Comparison of ENCODE assay signal across 8 mouse cellular contexts in the genomic region with DNA sequence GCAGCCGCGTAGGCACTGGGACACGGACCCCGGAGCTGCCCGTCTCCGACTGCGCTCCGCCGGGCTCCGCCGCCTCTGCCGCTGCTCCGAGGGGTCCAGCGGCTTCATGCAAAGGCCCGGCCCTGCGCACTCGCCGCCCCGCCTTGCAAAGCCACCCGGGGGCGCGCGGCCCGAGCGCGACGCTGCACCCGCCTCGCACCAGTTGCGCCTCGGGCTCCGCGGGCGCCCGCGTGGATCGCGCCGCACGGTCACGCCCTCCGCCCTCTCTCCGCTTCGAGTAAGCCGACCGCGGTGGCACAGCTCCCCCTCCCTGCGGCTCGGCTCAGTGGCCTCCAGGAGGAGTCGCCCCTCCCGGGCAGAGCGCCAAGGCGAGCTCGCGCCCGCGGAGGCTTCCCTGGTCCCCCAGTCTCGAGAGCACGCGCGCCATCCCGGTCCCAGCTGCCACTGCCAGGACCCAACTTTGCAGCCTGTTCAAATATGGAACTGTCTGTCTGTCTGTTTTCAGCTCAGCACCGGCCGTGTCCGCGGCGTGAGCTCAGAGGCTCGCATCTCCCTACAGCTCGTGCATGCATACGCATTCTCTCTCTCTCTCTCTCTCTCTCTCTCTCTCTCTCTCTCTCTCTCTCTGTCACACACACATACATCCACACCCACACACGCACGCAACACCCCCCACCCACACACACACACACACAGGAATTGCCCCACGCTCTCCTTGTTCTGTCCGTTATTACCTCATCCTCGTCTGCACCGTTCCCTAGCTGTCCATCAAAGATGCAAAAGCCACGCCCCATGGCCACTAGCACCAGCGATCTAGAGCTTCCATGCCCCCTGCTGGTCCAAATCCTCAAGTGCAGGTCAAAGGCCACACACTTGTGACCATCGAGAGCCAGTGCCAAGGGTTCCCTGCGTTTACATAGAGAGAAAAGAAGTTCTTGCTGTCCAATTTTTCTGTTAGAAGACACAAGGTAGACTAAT. TPM values are rescaled to one million over a fixed set of nuclear protein-coding genes. Genes with fewer than 3 reads are reported as not detected.
A peak's percentile ranks its signal among the peaks of the same experiment; 100 is the strongest.
DNase-seq lines count a peak whose midpoint lies in the region; ATAC-seq lines count a peak whose summit lies in the region.

Gene Dtx4 (minus strand): TSS at position 85 of the 978 bp plus-strand sequence.

- ATAC-seq in heart, embryonic 14.5 days (ENCODE audit: insufficient number of reproducible peaks, insufficient read depth, low FRiP score, low read depth) = peak; percentile 87
- peak; percentile 81 for ATAC-seq in liver, embryonic 13.5 days (ENCODE audit: low read depth)
- peak; percentile 92 for ATAC-seq in stomach, embryonic 16.5 days (ENCODE audit: insufficient read depth, low FRiP score)

- H3K4me3 ChIP-seq in brown adipose tissue, adult 24 weeks (ENCODE audit: insufficient read depth, low read depth, low read length) = peak within 1 kb of the TSS; percentile 61
- H3K4me3 ChIP-seq in heart, embryonic 14.5 days (ENCODE audit: control insufficient read depth in 1 of 2, insufficient read depth in 1 of 2, low read depth in 1 of 2, low read length in 2 of 2) = peak within 1 kb of the TSS; percentile 53 to 73
- peak within 1 kb of the TSS; percentile 62 for H3K4me3 ChIP-seq in liver, embryonic 13.5 days (replicated peaks)
- H3K4me3 ChIP-seq in stomach, embryonic 16.5 days (replicated peaks; ENCODE audit: low read length) = peak within 1 kb of the TSS; percentile 82

- peaks cover 3% of the 10 kb centered on the region; the same call in 1 of the 2 replicates for H3K4me1 ChIP-seq in brown adipose tissue, adult 24 weeks (ENCODE audit: control insufficient read depth, insufficient read depth, insufficient read length, low read length)
- 0 out of 4 replicates have a peak, but pooled peaks cover 0 to 5% of the 10 kb centered on the region in 2 experiments for H3K4me1 ChIP-seq in heart, embryonic 14.5 days (ENCODE audit: control insufficient read depth in 2 of 2, insufficient read depth in 2 of 2, low read length in 2 of 2)
- peaks cover 12% of the 10 kb centered on the region for H3K4me1 ChIP-seq in liver, embryonic 13.5 days (replicated peaks)
- H3K4me1 ChIP-seq in stomach, embryonic 16.5 days (ENCODE audit: control insufficient read depth, insufficient read depth, low read length) = peaks cover 15% of the 10 kb centered on the region

- DNase-seq in CD4-positive helper T cell, adult 2 months (ENCODE audit: low read depth, low spot score) = peak; percentile 90
- peak; percentile 80 for DNase-seq in fibroblast of lung, adult 2 months (ENCODE audit: low read depth)
- peak; percentile 96 for DNase-seq in kidney, postnatal 14 days
- DNase-seq in liver, embryonic 13.5 days = peak; percentile 67
- peak; percentile 95 for DNase-seq in neural tube, embryonic 10.5 days (ENCODE audit: extremely low spot score, low spot score)

- H3K36me3 ChIP-seq in heart, embryonic 14.5 days (ENCODE audit: control insufficient read depth, insufficient read depth, low read length) = no peaks in the 10 kb centered on the region
- H3K36me3 ChIP-seq in liver, embryonic 13.5 days = no peaks in the 10 kb centered on the region
- H3K36me3 ChIP-seq in stomach, embryonic 16.5 days (ENCODE audit: control insufficient read depth, insufficient read depth, low read length) = no peaks in the 10 kb centered on the region

- peak within 1 kb of the TSS; percentile 77 for H3K9ac ChIP-seq in heart, embryonic 14.5 days (ENCODE audit: low read length)
- peak within 1 kb of the TSS; percentile 71 for H3K9ac ChIP-seq in liver, embryonic 13.5 days
- peak within 1 kb of the TSS; percentile 95 for H3K9ac ChIP-seq in stomach, embryonic 16.5 days (ENCODE audit: low read length)

- peaks cover 23% of the 10 kb centered on the region for H3K27me3 ChIP-seq in heart, embryonic 14.5 days (ENCODE audit: control insufficient read depth, insufficient read depth, low read length)
- peaks cover 36% of the 10 kb centered on the region for H3K27me3 ChIP-seq in liver, embryonic 13.5 days
- no peaks in the 10 kb centered on the region for H3K27me3 ChIP-seq in stomach, embryonic 16.5 days (ENCODE audit: control insufficient read depth, insufficient read depth, low read length)

- no peaks in the 10 kb centered on the region for H3K9me3 ChIP-seq in heart, embryonic 14.5 days (ENCODE audit: control insufficient read depth, low read length)
- H3K9me3 ChIP-seq in liver, embryonic 13.5 days (replicated peaks) = no peaks in the 10 kb centered on the region
- H3K9me3 ChIP-seq in stomach, embryonic 16.5 days (replicated peaks; ENCODE audit: control insufficient read depth, low read length) = no peaks in the 10 kb centered on the region

- H3K4me2 ChIP-seq in heart, embryonic 14.5 days (ENCODE audit: low read length) = peak within 1 kb of the TSS; percentile 100
- peak within 1 kb of the TSS; percentile 70 for H3K4me2 ChIP-seq in liver, embryonic 13.5 days
- peak within 1 kb of the TSS; percentile 81 for H3K4me2 ChIP-seq in stomach, embryonic 16.5 days (ENCODE audit: low read depth, low read length)

- WGBS in heart, embryonic 14.5 days = under 1% methylated on average over 73 of the region's 80 CpGs
- WGBS in liver, embryonic 13.5 days (ENCODE audit: insufficient replicate concordance) = under 1% methylated on average over 77 of the region's 80 CpGs
- under 1% methylated on average over 77 of the region's 80 CpGs for WGBS in stomach, embryonic 16.5 days

- H3K27ac ChIP-seq in brown adipose tissue, adult 24 weeks (replicated peaks; ENCODE audit: low read depth, low read length) = peak within 1 kb of the TSS; percentile 23
- H3K27ac ChIP-seq in heart, embryonic 14.5 days (replicated peaks in 1 of 2; ENCODE audit: control insufficient read depth in 1 of 2, insufficient read depth in 1 of 2, low read depth in 2 of 2, low read length in 2 of 2) = peak within 1 kb of the TSS; percentile 27 to 44; a peak in 3 of 4 replicates
- H3K27ac ChIP-seq in liver, embryonic 13.5 days = peak within 1 kb of the TSS; percentile 59
- H3K27ac ChIP-seq in stomach, embryonic 16.5 days (ENCODE audit: low read length) = peak within 1 kb of the TSS; percentile 93

RNA-seq across cellular contexts. Expression of gene Dtx4, which starts in this region (rescaled TPM):
- 8.0 and 8.5 TPM in 2 replicates for polyA plus RNA-seq in brown adipose tissue, adult 24 weeks (2012; ENCODE audit: insufficient read depth, insufficient read length, missing spikeins)
- 1.8 and 2.0 TPM in 2 replicates for polyA plus RNA-seq in heart, embryonic 14.5 days (2014; fragmentation: Nextera tagmentation; extraction: Ambion mirVana)
- 1.6 and 1.9 TPM in 2 replicates for polyA plus RNA-seq in liver, embryonic 13.5 days (2015; fragmentation: Nextera tagmentation; extraction: Ambion mirVana)
- 14.7 and 15.7 TPM in 2 replicates for polyA plus RNA-seq in stomach, embryonic 16.5 days (2015; fragmentation: Nextera tagmentation; extraction: Ambion mirVana)

Comparison
In these comparisons a context has a peak if more than half of its experiments do, and no peak if none do; other contexts are left out.
1. Peak in every context shown above with its lines: DNase-seq, ATAC-seq, H3K4me3 ChIP-seq and H3K27ac ChIP-seq.
2. H3K27ac ChIP-seq: peak in every context shown above with its lines; median percentile 93 in stomach, embryonic 16.5 days; 59 in liver, embryonic 13.5 days; 36 in heart, embryonic 14.5 days; 23 in brown adipose tissue, adult 24 weeks.